Mouse (Mus musculus): Measurements from ENCODE around the gene Taf1b. TPM values are rescaled to one million over a fixed set of nuclear protein-coding genes. Genes with fewer than 3 reads are reported as not detected.
A peak's percentile ranks its signal among the peaks of the same experiment; 100 is the strongest.

The Taf1b gene
- polyA plus RNA-seq, 1 experiment from 2014 or later: 24.0 TPM

GRCm38 (mm10) chr12:24584835-24585234, 86.7 kb downstream of the Taf1b start:
- 89% methylated on average over 8 of the region's 8 CpGs for WGBS

GRCm38 (mm10) chr12:24586193-24586592, 88.0 kb downstream of the Taf1b start:
- 64% methylated on average over 7 of the region's 7 CpGs for WGBS
- Histone ChIP-seq H3K9me3 (ENCODE audit: control insufficient read depth, low read length) (no peaks in the 10 kb centered on the region), H3K9ac (ENCODE audit: low read depth, low read length) (no peak overlapping the region), H3K4me1 (ENCODE audit: control insufficient read depth, insufficient read depth, low read length) (no peaks in the 10 kb centered on the region), H3K4me2 (ENCODE audit: low read depth, low read length) (no peak overlapping the region), H3K36me3 (ENCODE audit: control insufficient read depth, insufficient read depth, low read length) (no peaks in the 10 kb centered on the region), H3K4me3 (ENCODE audit: low read depth, low read length) (no peak overlapping the region), H3K27me3 (replicated peaks; ENCODE audit: control insufficient read depth, insufficient read depth, low read length) (no peaks in the 10 kb centered on the region), H3K27ac (replicated peaks; ENCODE audit: low read depth, low read length) (no peak overlapping the region)
- peak; percentile 39 for DNase-seq (ENCODE audit: low spot score)
- no peak; the same call in 1 of the 2 replicates for ATAC-seq (ENCODE audit: low read depth)

More at GRCm38 (mm10) chr12:24584835-24585234, 86.7 kb downstream of the Taf1b start:
- Histone ChIP-seq H3K27ac (replicated peaks; ENCODE audit: low read depth, low read length) (no peak overlapping the region), H3K4me3 (ENCODE audit: low read depth, low read length) (no peak overlapping the region), H3K9me3 (ENCODE audit: control insufficient read depth, low read length) (no peaks in the 10 kb centered on the region), H3K9ac (ENCODE audit: low read depth, low read length) (no peak overlapping the region), H3K4me2 (ENCODE audit: low read depth, low read length) (no peak overlapping the region), H3K27me3 (replicated peaks; ENCODE audit: control insufficient read depth, insufficient read depth, low read length) (no peaks in the 10 kb centered on the region), H3K36me3 (ENCODE audit: control insufficient read depth, insufficient read depth, low read length) (no peaks in the 10 kb centered on the region), H3K4me1 (ENCODE audit: control insufficient read depth, insufficient read depth, low read length) (no peaks in the 10 kb centered on the region)
- DNase-seq (ENCODE audit: low spot score) (no peak), ATAC-seq (ENCODE audit: low read depth) (no peak)

- WGBS: 62% methylated on average over 7 of the region's 7 CpGs
- ATAC-seq (ENCODE audit: low read depth): no peak
- H3K36me3 ChIP-seq (ENCODE audit: control insufficient read depth, insufficient read depth, low read length): no peaks in the 10 kb centered on the region
- H3K27me3 ChIP-seq (replicated peaks; ENCODE audit: control insufficient read depth, insufficient read depth, low read length): no peaks in the 10 kb centered on the region
- H3K4me3 ChIP-seq (ENCODE audit: low read depth, low read length): no peak overlapping the region
- no peaks in the 10 kb centered on the region for H3K9me3 ChIP-seq (ENCODE audit: control insufficient read depth, low read length)
- no peak overlapping the region for H3K9ac ChIP-seq (ENCODE audit: low read depth, low read length)
- DNase-seq (ENCODE audit: low spot score): peak; percentile 54
- peaks cover 10% of the 10 kb centered on the region for H3K4me1 ChIP-seq (ENCODE audit: control insufficient read depth, insufficient read depth, low read length)
- H3K27ac ChIP-seq (replicated peaks; ENCODE audit: low read depth, low read length): no peak overlapping the region
- H3K4me2 ChIP-seq (ENCODE audit: low read depth, low read length): no peak overlapping the region
Measured at GRCm38 (mm10) chr12:24590371-24590770, 92.2 kb downstream of the Taf1b start.

- ATAC-seq (ENCODE audit: low read depth) (peak; percentile 30; the same call in 1 of the 2 replicates), DNase-seq (ENCODE audit: low spot score) (peak; percentile 38)
- Histone ChIP-seq H3K9ac (ENCODE audit: low read depth, low read length) (no peak overlapping the region), H3K27ac (replicated peaks; ENCODE audit: low read depth, low read length) (peak overlapping the region; percentile 41), H3K27me3 (replicated peaks; ENCODE audit: control insufficient read depth, insufficient read depth, low read length) (no peaks in the 10 kb centered on the region), H3K9me3 (ENCODE audit: control insufficient read depth, low read length) (no peaks in the 10 kb centered on the region), H3K4me3 (ENCODE audit: low read depth, low read length) (no peak overlapping the region), H3K36me3 (ENCODE audit: control insufficient read depth, insufficient read depth, low read length) (no peaks in the 10 kb centered on the region), H3K4me1 (ENCODE audit: control insufficient read depth, insufficient read depth, low read length) (peaks cover 10% of the 10 kb centered on the region), H3K4me2 (ENCODE audit: low read depth, low read length) (no peak overlapping the region)
- WGBS: 73% methylated on average over 9 of the region's 9 CpGs
Measured at GRCm38 (mm10) chr12:24592055-24592454, 93.9 kb downstream of the Taf1b start.

- H3K9ac ChIP-seq (ENCODE audit: low read depth, low read length): 0 out of 2 replicates have a peak overlapping the region, but pooled peaks have one; percentile 9
- peaks cover 10% of the 10 kb centered on the region for H3K4me1 ChIP-seq (ENCODE audit: control insufficient read depth, insufficient read depth, low read length)
- H3K4me3 ChIP-seq (ENCODE audit: low read depth, low read length): peak overlapping the region; percentile 23
- ATAC-seq (ENCODE audit: low read depth) (peak; percentile 74), DNase-seq (ENCODE audit: low spot score) (peak; percentile 86)
- WGBS: 14% methylated on average over 22 of the region's 22 CpGs
- no peaks in the 10 kb centered on the region for H3K27me3 ChIP-seq (replicated peaks; ENCODE audit: control insufficient read depth, insufficient read depth, low read length)
- no peaks in the 10 kb centered on the region for H3K9me3 ChIP-seq (ENCODE audit: control insufficient read depth, low read length)
- H3K27ac ChIP-seq (replicated peaks; ENCODE audit: low read depth, low read length): peak overlapping the region; percentile 45
- peak overlapping the region; percentile 54 for H3K4me2 ChIP-seq (ENCODE audit: low read depth, low read length)
- H3K36me3 ChIP-seq (ENCODE audit: control insufficient read depth, insufficient read depth, low read length): no peaks in the 10 kb centered on the region
Measured at GRCm38 (mm10) chr12:24592956-24593672, 95.0 kb downstream of the Taf1b start.

GRCm38 (mm10) chr12:24597376-24597775, 99.2 kb downstream of the Taf1b start:
- Histone ChIP-seq H3K27ac (replicated peaks; ENCODE audit: low read depth, low read length) (0 out of 2 replicates have a peak overlapping the region, but pooled peaks have one; percentile 5), H3K4me2 (ENCODE audit: low read depth, low read length) (no peak overlapping the region), H3K4me3 (ENCODE audit: low read depth, low read length) (no peak overlapping the region), H3K27me3 (replicated peaks; ENCODE audit: control insufficient read depth, insufficient read depth, low read length) (no peaks in the 10 kb centered on the region), H3K9me3 (ENCODE audit: control insufficient read depth, low read length) (no peaks in the 10 kb centered on the region), H3K36me3 (ENCODE audit: control insufficient read depth, insufficient read depth, low read length) (no peaks in the 10 kb centered on the region), H3K9ac (ENCODE audit: low read depth, low read length) (no peak overlapping the region), H3K4me1 (ENCODE audit: control insufficient read depth, insufficient read depth, low read length) (peaks cover 7% of the 10 kb centered on the region)
- ATAC-seq (ENCODE audit: low read depth): no peak
- peak; percentile 70 for DNase-seq (ENCODE audit: low spot score)
- WGBS: 37% methylated on average over 6 of the region's 6 CpGs

- DNase-seq (ENCODE audit: low spot score) (peak; percentile 66), ATAC-seq (ENCODE audit: low read depth) (no peak; the same call in 1 of the 2 replicates)
- no peaks in the 10 kb centered on the region for H3K27me3 ChIP-seq (replicated peaks; ENCODE audit: control insufficient read depth, insufficient read depth, low read length)
- no peak overlapping the region for H3K4me2 ChIP-seq (ENCODE audit: low read depth, low read length)
- H3K36me3 ChIP-seq (ENCODE audit: control insufficient read depth, insufficient read depth, low read length): no peaks in the 10 kb centered on the region
- WGBS: 44% methylated on average over 8 of the region's 8 CpGs
- H3K9me3 ChIP-seq (ENCODE audit: control insufficient read depth, low read length): no peaks in the 10 kb centered on the region
- no peak overlapping the region for H3K4me3 ChIP-seq (ENCODE audit: low read depth, low read length)
- H3K9ac ChIP-seq (ENCODE audit: low read depth, low read length): no peak overlapping the region
- no peaks in the 10 kb centered on the region; the same call in 1 of the 2 replicates for H3K4me1 ChIP-seq (ENCODE audit: control insufficient read depth, insufficient read depth, low read length)
- H3K27ac ChIP-seq (replicated peaks; ENCODE audit: low read depth, low read length): no peak overlapping the region
Measured at GRCm38 (mm10) chr12:24599366-24599895, 101.3 kb downstream of the Taf1b start.

GRCm38 (mm10) chr12:24600074-24600473, 101.9 kb downstream of the Taf1b start:
- H3K4me3 ChIP-seq (ENCODE audit: low read depth, low read length): no peak overlapping the region
- WGBS: 81% methylated on average over 7 of the region's 7 CpGs
- no peak overlapping the region for H3K9ac ChIP-seq (ENCODE audit: low read depth, low read length)
- DNase-seq (ENCODE audit: low spot score): no peak
- no peaks in the 10 kb centered on the region; the same call in 1 of the 2 replicates for H3K4me1 ChIP-seq (ENCODE audit: control insufficient read depth, insufficient read depth, low read length)
- H3K4me2 ChIP-seq (ENCODE audit: low read depth, low read length): no peak overlapping the region
- H3K27ac ChIP-seq (replicated peaks; ENCODE audit: low read depth, low read length): no peak overlapping the region
- ATAC-seq (ENCODE audit: low read depth): no peak
- H3K9me3 ChIP-seq (ENCODE audit: control insufficient read depth, low read length): no peaks in the 10 kb centered on the region
- no peaks in the 10 kb centered on the region for H3K36me3 ChIP-seq (ENCODE audit: control insufficient read depth, insufficient read depth, low read length)
- no peaks in the 10 kb centered on the region for H3K27me3 ChIP-seq (replicated peaks; ENCODE audit: control insufficient read depth, insufficient read depth, low read length)
